Mouse (Mus musculus) small intestine, adult 2 months (tissue): Measurements from ENCODE around the gene Dvl2. TPM values are rescaled to one million over a fixed set of nuclear protein-coding genes. Genes with fewer than 3 reads are reported as not detected.
"Not testable (repeated sequence)": the region's sequence is repeated elsewhere in the genome, so short reads cannot be mapped to it uniquely, and the experiment has no call there.

Experiments used
- H3K27ac ChIP-seq: fragments of 200-500 bp; 2 replicates; pipeline ENCODE4 v1.5.1; 2012; ENCODE audit warnings: low read depth, low read length, control low read depth, inconsistent platforms; ENCODE audit not compliant: insufficient read depth
- H3K27me3 ChIP-seq: fragments of 200-500 bp; 2 replicates; pipeline ENCODE4 v1.6.1; 2012; ENCODE audit warnings: mild to moderate bottlenecking, moderate library complexity, low read length, inconsistent platforms; ENCODE audit not compliant: control insufficient read depth, insufficient read depth
- H3K36me3 ChIP-seq: fragments of 200-500 bp; 2 replicates; pipeline ENCODE4 v1.6.1; 2012; ENCODE audit warnings: mild to moderate bottlenecking, low read length, control low read depth, inconsistent platforms; ENCODE audit not compliant: control insufficient read depth, insufficient read depth
- H3K4me1 ChIP-seq: fragments of 200-500 bp; 2 replicates; pipeline ENCODE4 v1.6.1; 2012; ENCODE audit warnings: low read length, inconsistent platforms, mixed read lengths; ENCODE audit not compliant: control insufficient read depth, insufficient read depth, insufficient read length
- H3K4me3 ChIP-seq: fragments of 200-500 bp; 2 replicates; pipeline ENCODE4 v1.5.1; 2012; ENCODE audit warnings: low read depth, mild to moderate bottlenecking, control low read depth, inconsistent platforms, low read length, moderate library complexity
- CTCF ChIP-seq: fragments of 200-500 bp; IDR thresholded peaks from 2 replicates; pipeline ENCODE4 v1.5.1; 2012; ENCODE audit warnings: low read depth, mild to moderate bottlenecking, control low read depth, inconsistent platforms, low read length, moderate library complexity, mixed read lengths; ENCODE audit not compliant: insufficient replicate concordance, insufficient read length; ENCODE audit errors: extremely low read depth
- POLR2A ChIP-seq: fragments of 200-500 bp; IDR thresholded peaks from 2 replicates; pipeline ENCODE4 v1.6.1; 2012; ENCODE audit warnings: low read depth, mild to moderate bottlenecking, control low read depth, inconsistent platforms, low read length, moderate library complexity
- WGBS: fragments of 180-500 bp; shearing (Covaris S2); methylation state at CpG from one replicate; pipeline ENCODE4 v1.1.7; 2018; 5-methylcytosine and 5-hydroxymethylcytosine counted together
- polyA plus RNA-seq: library from polyadenylated mRNA; depleted of rRNA; stranded (reverse); fragments of >200 nt; gene quantifications from 2 replicates; pipeline ENCODE4 v1.2.3, GENCODE M21; 2012

The Dvl2 gene
- polyA plus RNA-seq, 1 experiment = 7.4 TPM

- Histone ChIP-seq H3K27me3 (no peaks in the 10 kb centered on the region), H3K27ac (no peak overlapping the region), H3K36me3 (peaks cover 60% of the 10 kb centered on the region), H3K4me3 (no peak overlapping the region), H3K4me1 (peaks cover 2% of the 10 kb centered on the region; the same call in 1 of the 2 replicates)
- 80% methylated on average over 12 of the region's 12 CpGs for WGBS
- TF ChIP-seq CTCF (no peak), POLR2A (no peak)
These were observed 10.2 kb downstream of the Dvl2 start for GRCm38 (mm10) chr11:70010548-70010947.

- WGBS = 88% methylated on average over 10 of the region's 10 CpGs
- Histone ChIP-seq H3K4me1 (peaks cover 2% of the 10 kb centered on the region; the same call in 1 of the 2 replicates), H3K4me3 (no peak overlapping the region), H3K27me3 (no peaks in the 10 kb centered on the region), H3K27ac (no peak overlapping the region), H3K36me3 (peaks cover 58% of the 10 kb centered on the region)
- TF ChIP-seq POLR2A = no peak
- TF ChIP-seq CTCF = no peak
These were observed 10.6 kb downstream of the Dvl2 start for GRCm38 (mm10) chr11:70010961-70011360.

- H3K4me3 ChIP-seq = no peak overlapping the region
- no peaks in the 10 kb centered on the region for H3K27me3 ChIP-seq
- H3K36me3 ChIP-seq = peaks cover 45% of the 10 kb centered on the region
- WGBS = 91% methylated on average over 9 of the region's 9 CpGs
- no peak for TF ChIP-seq CTCF
- no peak for TF ChIP-seq POLR2A
- no peak overlapping the region for H3K27ac ChIP-seq
- peaks cover 2% of the 10 kb centered on the region; the same call in 1 of the 2 replicates for H3K4me1 ChIP-seq
These were observed 12.5 kb downstream of the Dvl2 start for GRCm38 (mm10) chr11:70012931-70013330.

- no peak for TF ChIP-seq CTCF
- no peak for TF ChIP-seq POLR2A
- Histone ChIP-seq H3K27ac (no peak overlapping the region), H3K36me3 (peaks cover 41% of the 10 kb centered on the region), H3K27me3 (no peaks in the 10 kb centered on the region), H3K4me3 (no peak overlapping the region), H3K4me1 (peaks cover 2% of the 10 kb centered on the region; the same call in 1 of the 2 replicates)
- WGBS = 81% methylated on average over 3 of the region's 3 CpGs
These were observed 13.0 kb downstream of the Dvl2 start for GRCm38 (mm10) chr11:70013408-70013807.

- no peaks in the 10 kb centered on the region for H3K27me3 ChIP-seq
- WGBS = 73% methylated on average over 5 of the region's 5 CpGs
- H3K4me3 ChIP-seq = no peak overlapping the region
- H3K4me1 ChIP-seq = peaks cover 2% of the 10 kb centered on the region; the same call in 1 of the 2 replicates
- H3K27ac ChIP-seq = no peak overlapping the region
- peaks cover 35% of the 10 kb centered on the region for H3K36me3 ChIP-seq
- TF ChIP-seq POLR2A (no peak), CTCF (no peak)
These were observed 13.7 kb downstream of the Dvl2 start for GRCm38 (mm10) chr11:70014051-70014450.

- WGBS = under 1% methylated on average over 35 of the region's 35 CpGs
- peaks cover 2% of the 10 kb centered on the region; the same call in 1 of the 2 replicates for H3K4me1 ChIP-seq
- H3K27me3 ChIP-seq = no peaks in the 10 kb centered on the region
- H3K27ac ChIP-seq = peak within 1 kb of the TSS; percentile 32
- no peak for TF ChIP-seq CTCF
- TF ChIP-seq POLR2A = peak; percentile 42; the same call in 1 of the 2 replicates
- peaks cover 29% of the 10 kb centered on the region for H3K36me3 ChIP-seq
- H3K4me3 ChIP-seq = peak within 1 kb of the TSS; percentile 81
These were observed 14.6 kb downstream of the Dvl2 start, which contains the start of gene Acadvl for GRCm38 (mm10) chr11:70014880-70015558. Acadvl (minus strand) TSS chr11:70015411.

GRCm38 (mm10) chr11:70015677-70016076 is 15.3 kb downstream of the Dvl2 start:
- H3K4me3 ChIP-seq = no peak overlapping the region
- no peak overlapping the region for H3K27ac ChIP-seq
- no peaks in the 10 kb centered on the region for H3K27me3 ChIP-seq
- H3K4me1 ChIP-seq = peaks cover 2% of the 10 kb centered on the region; the same call in 1 of the 2 replicates
- WGBS = 61% methylated on average over 6 of the region's 6 CpGs
- TF ChIP-seq CTCF (no peak), POLR2A (no peak)
- peaks cover 24% of the 10 kb centered on the region for H3K36me3 ChIP-seq

GRCm38 (mm10) chr11:70016177-70016576 is 15.8 kb downstream of the Dvl2 start:
- H3K4me1 ChIP-seq, H3K27me3 ChIP-seq, H3K27ac ChIP-seq, H3K4me3 ChIP-seq: not testable (repeated sequence)
- H3K36me3 ChIP-seq = peaks cover 20% of the 10 kb centered on the region
- 79% methylated on average over 2 of the region's 2 CpGs for WGBS
